18 mouse cellular contexts compared by ENCODE assay signal in genomic region chr13:34656351-34656750, GRCm38 (mm10). TPM values are rescaled to one million over a fixed set of nuclear protein-coding genes. Genes with fewer than 3 reads are reported as not detected.
"Had no signal": no experiment of that assay in that cellular context is flagged by ENCODE, and none has a peak within 500 bp of the region (broad histone marks: within the 10 kb centered on the region; RNA-seq: fewer than 3 reads in every experiment).

No protein-coding gene starts in this region.

- ATAC-seq: midbrain, embryonic 16.5 days had no signal

- H3K4me2 ChIP-seq: lung, embryonic 14.5 days; midbrain, embryonic 12.5 days; neural tube, embryonic 13.5 days; neural tube, embryonic 15.5 days had no signal

- H3K36me3 ChIP-seq: midbrain, embryonic 10.5 days; midbrain, embryonic 12.5 days; neural tube, embryonic 13.5 days; neural tube, embryonic 15.5 days had no signal

- H3K9ac ChIP-seq: liver, embryonic 14.5 days; lung, embryonic 14.5 days; midbrain, embryonic 12.5 days; neural tube, embryonic 13.5 days; neural tube, embryonic 15.5 days had no signal

- H3K9me3 ChIP-seq: midbrain, embryonic 10.5 days; midbrain, embryonic 12.5 days; neural tube, embryonic 13.5 days; neural tube, embryonic 15.5 days had no signal

- DNase-seq: lung, adult 18-20 months; lung, embryonic 14.5 days; lung, postnatal 10 days; lung, postnatal 4 days; midbrain, embryonic 14.5 days; right cerebral cortex, postnatal 14 days; thymus, adult 18-20 months; thymus, postnatal 14 days; thymus, postnatal 36 days had no signal

- H3K4me3 ChIP-seq: midbrain, embryonic 10.5 days; midbrain, embryonic 12.5 days; myocyte; neural tube, embryonic 13.5 days; neural tube, embryonic 15.5 days had no signal

- H3K27ac ChIP-seq: liver, embryonic 14.5 days; midbrain, embryonic 10.5 days; midbrain, embryonic 12.5 days; neural tube, embryonic 13.5 days; neural tube, embryonic 15.5 days had no signal

RNA-seq across cellular contexts. Expression of gene Pxdc1, which starts 3.1 kb away (rescaled TPM):
- total RNA-seq: megakaryocyte, adult 5-6 weeks; megakaryocyte-erythroid progenitor cell, adult 5-6 weeks had no signal
